Mouse (Mus musculus) WW6 (cell line): ENCODE measurements at regions not wholly inside any gene's neighbourhood (a gene's known extent, or its start where the extent isn't known, plus 50 kb on each side); places are given as distances from the start of the nearest gene placed in this dataset.
A peak's percentile ranks its signal among the peaks of the same experiment; 100 is the strongest.

ENCODE experiments used
- DNase-seq: peaks from one replicate; pipeline ENCODE4 v3.0.0-alpha.2; 2013; ENCODE audit warnings: low read depth, low spot score

GRCm38 (mm10) chr2:170294657-170295056 lies 133.0 kb downstream of the Bcas1 start:
- DNase-seq = no peak

GRCm38 (mm10) chr2:170291841-170292655 lies 135.6 kb downstream of the Bcas1 start:
- no peak for DNase-seq

- DNase-seq = no peak
Measured at GRCm38 (mm10) chr2:170289378-170289960, 138.2 kb downstream of the Bcas1 start.

DNA sequence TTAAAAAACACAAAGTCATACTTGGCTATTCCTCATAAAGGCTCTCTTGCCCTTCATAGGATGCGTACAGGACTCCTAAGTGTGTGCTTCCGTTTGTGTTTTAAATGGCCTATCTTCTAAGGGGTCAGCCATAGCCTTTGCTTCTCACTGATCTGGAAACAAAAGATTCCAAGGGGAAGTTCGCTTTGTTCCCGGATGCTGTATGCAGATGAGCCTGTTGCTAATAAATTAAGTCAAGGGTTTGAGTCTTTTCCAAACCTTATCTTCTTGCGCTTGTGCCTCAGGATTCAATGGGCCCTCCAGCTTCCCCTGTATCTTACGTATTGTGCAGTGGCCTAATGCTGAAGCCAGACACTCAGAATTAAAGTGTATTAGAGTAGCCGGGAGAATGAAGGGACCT lies 138.9 kb downstream of the Bcas1 start:
- DNase-seq = no peak

- no peak for DNase-seq
Measured at GRCm38 (mm10) chr2:170288196-170288595, 139.4 kb downstream of the Bcas1 start.

DNA sequence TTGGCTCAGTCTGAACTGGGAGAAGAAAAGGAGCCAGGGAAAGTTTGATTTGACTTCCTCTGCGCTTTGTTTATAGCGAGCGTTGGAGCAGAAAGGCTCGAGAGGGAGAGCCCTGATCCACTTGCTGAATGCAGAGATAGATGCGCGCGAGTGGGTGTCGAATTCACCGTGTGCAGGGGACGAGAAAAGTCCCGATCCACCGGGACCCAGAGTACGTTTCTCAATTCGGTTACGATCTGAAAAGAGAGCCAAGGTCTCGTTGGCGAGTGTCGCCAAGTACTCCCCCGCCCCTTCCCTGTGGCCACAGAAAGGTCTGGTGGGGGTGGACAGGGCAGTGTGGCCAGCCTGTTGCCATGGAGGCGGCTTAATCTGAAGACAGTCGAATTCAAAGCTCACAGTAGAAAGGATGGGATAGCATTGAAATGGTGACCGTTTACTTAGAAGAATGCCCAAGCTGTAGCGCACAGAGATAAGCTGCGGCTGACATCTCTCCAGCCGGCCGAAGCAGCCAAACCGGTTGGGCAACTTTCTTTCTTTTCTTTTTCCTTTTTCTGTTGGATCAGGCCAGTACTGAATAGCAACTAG lies 139.5 kb upstream of the Zfp217 start:
- no peak for DNase-seq

GRCm38 (mm10) chr2:170286773-170287172 lies 138.9 kb upstream of the Zfp217 start:
- no peak for DNase-seq

DNA sequence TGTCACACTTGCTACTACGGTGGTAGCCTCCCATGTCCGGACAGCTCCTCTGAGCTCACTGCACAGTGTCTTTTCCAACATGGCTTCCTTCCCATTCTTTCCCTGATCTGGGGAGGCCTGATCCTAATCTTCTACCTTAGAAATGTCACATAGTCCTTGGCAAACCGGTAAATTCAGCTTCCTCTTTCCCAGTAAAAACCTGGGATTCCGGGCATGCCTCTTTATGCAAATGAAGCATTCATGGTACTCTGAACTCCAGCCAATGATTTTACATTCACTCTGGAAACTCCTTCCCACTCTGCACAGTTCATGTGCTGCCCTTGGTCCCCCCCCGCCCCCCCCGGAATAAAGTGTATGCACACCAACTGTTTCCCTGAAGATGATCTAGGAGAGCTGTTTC lies 134.6 kb upstream of the Zfp217 start:
- no peak for DNase-seq

- no peak for DNase-seq
Measured at GRCm38 (mm10) chr2:170281311-170282008, 133.6 kb upstream of the Zfp217 start.

GRCm38 (mm10) chr2:170280733-170281132 lies 132.8 kb upstream of the Zfp217 start:
- DNase-seq = no peak

DNA sequence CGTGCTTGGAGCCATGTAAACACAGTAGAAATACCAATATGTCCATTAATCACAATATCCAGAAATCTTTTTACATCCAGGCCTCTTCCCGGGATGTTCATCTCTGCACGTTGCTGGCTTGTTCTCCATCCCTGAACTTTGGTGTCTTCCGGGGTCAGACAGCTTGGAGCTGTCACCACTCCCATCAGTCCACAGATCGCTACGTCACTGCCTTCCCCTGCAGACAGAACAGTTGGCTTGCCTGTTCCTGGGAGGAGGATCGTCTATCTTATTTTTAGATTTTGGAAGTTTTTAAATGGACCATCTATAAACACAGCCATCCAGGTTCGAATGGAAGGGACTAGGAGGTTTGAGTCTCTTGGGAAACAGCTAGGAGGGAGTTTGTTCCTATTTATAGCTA lies 130.0 kb upstream of the Zfp217 start:
- no peak for DNase-seq

- DNase-seq = no peak
Measured at GRCm38 (mm10) chr2:170277182-170277767, 129.4 kb upstream of the Zfp217 start.

DNA sequence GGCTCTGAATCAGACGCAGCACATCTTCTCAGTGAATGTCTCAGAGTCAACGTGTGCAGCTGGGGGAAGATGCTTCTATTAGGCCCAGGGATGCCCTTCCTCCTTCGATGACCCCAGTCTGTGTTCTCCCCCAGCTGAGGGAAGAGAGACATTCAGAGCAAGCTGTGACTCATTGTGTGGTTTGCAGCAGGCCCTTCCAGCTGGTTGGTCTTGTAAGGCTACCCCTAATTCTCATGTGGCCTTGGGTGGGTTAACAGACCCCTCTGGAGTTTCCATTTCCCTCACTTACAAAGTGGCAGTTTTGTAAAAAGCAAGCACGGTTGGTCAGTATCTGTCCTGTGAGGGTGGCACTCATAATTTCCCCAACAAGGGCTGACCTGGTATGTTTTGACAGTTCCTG lies 127.8 kb upstream of the Zfp217 start:
- DNase-seq = no peak

- no peak for DNase-seq
Measured at GRCm38 (mm10) chr2:170269926-170270577, 122.1 kb upstream of the Zfp217 start.

- no peak for DNase-seq
Measured at GRCm38 (mm10) chr2:170268080-170268479, 120.2 kb upstream of the Zfp217 start.

- DNase-seq = no peak
Measured at GRCm38 (mm10) chr2:170267152-170267551, 119.2 kb upstream of the Zfp217 start.

GRCm38 (mm10) chr2:170266407-170267101 lies 118.7 kb upstream of the Zfp217 start:
- peak; percentile 58 for DNase-seq

DNA sequence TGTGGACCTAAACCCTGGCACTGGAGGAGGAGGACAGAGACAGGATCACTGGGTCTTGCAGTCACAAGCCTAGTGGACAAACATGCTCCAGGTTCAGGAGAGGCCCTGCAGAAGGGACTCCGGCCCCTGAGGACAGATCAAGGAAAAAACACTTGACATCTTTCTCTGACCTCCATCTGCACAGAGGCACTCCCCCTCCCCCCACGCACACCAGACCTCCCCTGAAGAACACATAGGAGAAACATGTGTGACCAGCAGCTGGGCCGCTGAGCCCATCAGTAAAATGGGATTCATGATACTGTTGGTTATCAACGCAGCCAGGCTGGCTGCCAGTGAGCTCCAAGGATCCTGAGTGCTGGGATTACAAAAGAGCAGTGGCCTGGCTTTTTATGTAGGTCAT lies 115.7 kb upstream of the Zfp217 start:
- no peak for DNase-seq

DNA sequence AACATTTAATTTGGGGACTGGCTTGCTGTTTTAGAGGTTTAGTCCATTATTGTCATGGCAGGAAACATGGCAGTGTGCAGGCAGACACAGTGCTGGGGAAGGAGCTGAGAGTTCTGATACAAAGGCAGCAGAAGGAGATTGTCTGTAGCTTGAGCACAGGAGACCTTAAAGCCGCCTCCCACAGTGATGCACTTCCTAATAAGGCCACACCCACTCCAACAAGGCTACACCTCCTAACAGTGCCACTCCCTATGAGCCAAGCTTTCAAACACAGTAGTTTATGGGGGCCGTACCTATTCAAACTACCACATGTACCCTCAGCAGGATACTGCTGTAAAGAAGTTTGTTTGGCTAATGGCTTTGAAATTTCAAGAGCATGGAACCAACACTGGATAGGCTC lies 113.3 kb upstream of the Zfp217 start:
- no peak for DNase-seq

- no peak for DNase-seq
Measured at GRCm38 (mm10) chr2:170259662-170260457, 112.0 kb upstream of the Zfp217 start.
